Mouse (Mus musculus): Measurements from ENCODE around the gene Spata5. TPM values are rescaled to one million over a fixed set of nuclear protein-coding genes. Genes with fewer than 3 reads are reported as not detected.

The Spata5 gene
- polyA plus RNA-seq, 1 experiment from 2014 or later: 21.4 TPM

GRCm38 (mm10) chr3:37481295-37481694 is 61.6 kb downstream of the Spata5 start:
- Histone ChIP-seq H3K27me3 (replicated peaks) (no peaks in the 10 kb centered on the region), H3K4me3 (no peak overlapping the region), H3K9ac (no peak overlapping the region), H3K4me2 (no peak overlapping the region), H3K36me3 (peaks cover 9% of the 10 kb centered on the region), H3K9me3 (no peaks in the 10 kb centered on the region), H3K27ac (replicated peaks) (no peak overlapping the region), H3K4me1 (no peaks in the 10 kb centered on the region)
- ATAC-seq (ENCODE audit: extremely low read depth, insufficient number of reproducible peaks, low FRiP score, low TSS enrichment): no peak
- 78% methylated on average over 31 of the region's 31 CpGs for WGBS

- Histone ChIP-seq H3K9ac (no peak overlapping the region), H3K27me3 (replicated peaks) (no peaks in the 10 kb centered on the region), H3K4me3 (no peak overlapping the region), H3K4me1 (no peaks in the 10 kb centered on the region), H3K27ac (replicated peaks) (no peak overlapping the region), H3K36me3 (peaks cover 9% of the 10 kb centered on the region), H3K9me3 (no peaks in the 10 kb centered on the region), H3K4me2 (no peak overlapping the region)
- ATAC-seq (ENCODE audit: extremely low read depth, insufficient number of reproducible peaks, low FRiP score, low TSS enrichment): no peak
- 33% methylated on average over 1 of the region's 1 CpGs for WGBS
Observed at GRCm38 (mm10) chr3:37482720-37483119, 63.0 kb downstream of the Spata5 start.

GRCm38 (mm10) chr3:37483709-37484265 is 64.1 kb downstream of the Spata5 start:
- no peak for ATAC-seq (ENCODE audit: extremely low read depth, insufficient number of reproducible peaks, low FRiP score, low TSS enrichment)
- H3K4me1 ChIP-seq: no peaks in the 10 kb centered on the region
- WGBS: 75% methylated on average over 4 of the region's 4 CpGs

GRCm38 (mm10) chr3:37487639-37488038 is 67.9 kb downstream of the Spata5 start:
- H3K4me1 ChIP-seq: no peaks in the 10 kb centered on the region
- H3K9me3 ChIP-seq: no peaks in the 10 kb centered on the region
- no peak overlapping the region for H3K9ac ChIP-seq
- no peak overlapping the region for H3K27ac ChIP-seq (replicated peaks)
- H3K27me3 ChIP-seq (replicated peaks): no peaks in the 10 kb centered on the region
- no peak overlapping the region for H3K4me2 ChIP-seq
- no peak for ATAC-seq (ENCODE audit: extremely low read depth, insufficient number of reproducible peaks, low FRiP score, low TSS enrichment)
- H3K4me3 ChIP-seq: no peak overlapping the region
- H3K36me3 ChIP-seq: peaks cover 8% of the 10 kb centered on the region; the same call in 1 of the 2 replicates
- 75% methylated on average over 2 of the region's 2 CpGs for WGBS

More at GRCm38 (mm10) chr3:37483709-37484265, 64.1 kb downstream of the Spata5 start:
- H3K4me2 ChIP-seq: no peak overlapping the region
- no peaks in the 10 kb centered on the region for H3K27me3 ChIP-seq (replicated peaks)
- no peak overlapping the region for H3K27ac ChIP-seq (replicated peaks)
- H3K4me3 ChIP-seq: no peak overlapping the region
- peaks cover 9% of the 10 kb centered on the region for H3K36me3 ChIP-seq
- H3K9me3 ChIP-seq: no peaks in the 10 kb centered on the region
- no peak overlapping the region for H3K9ac ChIP-seq

- no peaks in the 10 kb centered on the region for H3K9me3 ChIP-seq
- H3K27ac ChIP-seq (replicated peaks): no peak overlapping the region
- no peak overlapping the region for H3K4me3 ChIP-seq
- no peak overlapping the region for H3K9ac ChIP-seq
- no peaks in the 10 kb centered on the region for H3K27me3 ChIP-seq (replicated peaks)
- no peak overlapping the region for H3K4me2 ChIP-seq
- ATAC-seq (ENCODE audit: extremely low read depth, insufficient number of reproducible peaks, low FRiP score, low TSS enrichment): no peak
- peaks cover 8% of the 10 kb centered on the region; the same call in 1 of the 2 replicates for H3K36me3 ChIP-seq
- H3K4me1 ChIP-seq: no peaks in the 10 kb centered on the region
Observed at GRCm38 (mm10) chr3:37488173-37488572, 68.5 kb downstream of the Spata5 start.

- ATAC-seq (ENCODE audit: extremely low read depth, insufficient number of reproducible peaks, low FRiP score, low TSS enrichment): no peak
- Histone ChIP-seq H3K4me1 (no peaks in the 10 kb centered on the region), H3K4me2 (no peak overlapping the region), H3K4me3 (no peak overlapping the region), H3K27me3 (replicated peaks) (no peaks in the 10 kb centered on the region), H3K27ac (replicated peaks) (no peak overlapping the region), H3K9me3 (no peaks in the 10 kb centered on the region), H3K36me3 (peaks cover 8% of the 10 kb centered on the region; the same call in 1 of the 2 replicates), H3K9ac (no peak overlapping the region)
- WGBS: 80% methylated on average over 3 of the region's 3 CpGs
Observed at GRCm38 (mm10) chr3:37490025-37490424, 70.3 kb downstream of the Spata5 start.

- H3K9me3 ChIP-seq: no peaks in the 10 kb centered on the region
- no peaks in the 10 kb centered on the region for H3K36me3 ChIP-seq
- no peak overlapping the region for H3K9ac ChIP-seq
- peaks cover 8% of the 10 kb centered on the region for H3K4me1 ChIP-seq
- ATAC-seq (ENCODE audit: extremely low read depth, insufficient number of reproducible peaks, low FRiP score, low TSS enrichment): no peak
- no peak overlapping the region for H3K4me3 ChIP-seq
- no peak overlapping the region for H3K27ac ChIP-seq (replicated peaks)
- no peaks in the 10 kb centered on the region for H3K27me3 ChIP-seq (replicated peaks)
- H3K4me2 ChIP-seq: no peak overlapping the region
- WGBS: 68% methylated on average over 1 of the region's 1 CpGs
Observed at GRCm38 (mm10) chr3:37500939-37501338, 81.2 kb downstream of the Spata5 start.

GRCm38 (mm10) chr3:37502552-37502951 is 82.9 kb downstream of the Spata5 start:
- 73% methylated on average over 2 of the region's 2 CpGs for WGBS
- no peaks in the 10 kb centered on the region for H3K9me3 ChIP-seq

GRCm38 (mm10) chr3:37503846-37504245 is 84.2 kb downstream of the Spata5 start:
- H3K36me3 ChIP-seq: no peaks in the 10 kb centered on the region
- H3K27ac ChIP-seq (replicated peaks): no peak overlapping the region
- no peaks in the 10 kb centered on the region for H3K27me3 ChIP-seq (replicated peaks)
- H3K9ac ChIP-seq: no peak overlapping the region
- no peaks in the 10 kb centered on the region for H3K9me3 ChIP-seq
- no peak for ATAC-seq (ENCODE audit: extremely low read depth, insufficient number of reproducible peaks, low FRiP score, low TSS enrichment)
- no peak overlapping the region for H3K4me2 ChIP-seq
- no peak overlapping the region for H3K4me3 ChIP-seq
- peaks cover 8% of the 10 kb centered on the region for H3K4me1 ChIP-seq

More at GRCm38 (mm10) chr3:37502552-37502951, 82.9 kb downstream of the Spata5 start:
- H3K4me1 ChIP-seq: peaks cover 8% of the 10 kb centered on the region
- ATAC-seq (ENCODE audit: extremely low read depth, insufficient number of reproducible peaks, low FRiP score, low TSS enrichment): no peak
- H3K36me3 ChIP-seq: no peaks in the 10 kb centered on the region
- H3K27me3 ChIP-seq (replicated peaks): no peaks in the 10 kb centered on the region
- no peak overlapping the region for H3K9ac ChIP-seq
- no peak overlapping the region for H3K4me3 ChIP-seq
- no peak overlapping the region for H3K4me2 ChIP-seq
- no peak overlapping the region for H3K27ac ChIP-seq (replicated peaks)

- Histone ChIP-seq H3K36me3 (no peaks in the 10 kb centered on the region), H3K27me3 (replicated peaks) (no peaks in the 10 kb centered on the region), H3K9ac (no peak overlapping the region), H3K27ac (replicated peaks) (peak overlapping the region; percentile 43; the same call in 1 of the 2 replicates), H3K4me2 (no peak overlapping the region), H3K4me1 (0 out of 2 replicates have a peak, but pooled peaks cover 4% of the 10 kb centered on the region), H3K9me3 (no peaks in the 10 kb centered on the region), H3K4me3 (no peak overlapping the region)
- 58% methylated on average over 7 of the region's 7 CpGs for WGBS
- peak; percentile 86 for ATAC-seq (ENCODE audit: extremely low read depth, insufficient number of reproducible peaks, low FRiP score, low TSS enrichment)
Observed at GRCm38 (mm10) chr3:37510055-37511032, 90.6 kb downstream of the Spata5 start.

GRCm38 (mm10) chr3:37515485-37515884 is 95.8 kb downstream of the Spata5 start:
- H3K9me3 ChIP-seq: no peaks in the 10 kb centered on the region
- WGBS: 17% methylated on average over 2 of the region's 2 CpGs
- no peak overlapping the region for H3K4me2 ChIP-seq
- H3K9ac ChIP-seq: no peak overlapping the region
- no peaks in the 10 kb centered on the region for H3K36me3 ChIP-seq
- no peak overlapping the region for H3K4me3 ChIP-seq
- ATAC-seq (ENCODE audit: extremely low read depth, insufficient number of reproducible peaks, low FRiP score, low TSS enrichment): no peak; the same call in 1 of the 2 replicates
- peaks cover 3% of the 10 kb centered on the region for H3K4me1 ChIP-seq
- H3K27ac ChIP-seq (replicated peaks): no peak overlapping the region
- H3K27me3 ChIP-seq (replicated peaks): no peaks in the 10 kb centered on the region

Measured in heart, embryonic 13.5 days (tissue).